Mouse (Mus musculus) stomach, postnatal 0 days (tissue): ENCODE measurements around the gene Rarres2.

Source experiments
- CTCF ChIP-seq: IDR thresholded peaks from 2 replicates; pipeline ENCODE4 v1.5.1; 2016; ENCODE audit warnings: antibody characterized with exemption, low read depth, mild to moderate bottlenecking, moderate library complexity
- EP300 ChIP-seq: optimal IDR thresholded peaks from 2 replicates; pipeline ENCODE3; 2016; ENCODE audit warnings: antibody characterized with exemption

DNA sequence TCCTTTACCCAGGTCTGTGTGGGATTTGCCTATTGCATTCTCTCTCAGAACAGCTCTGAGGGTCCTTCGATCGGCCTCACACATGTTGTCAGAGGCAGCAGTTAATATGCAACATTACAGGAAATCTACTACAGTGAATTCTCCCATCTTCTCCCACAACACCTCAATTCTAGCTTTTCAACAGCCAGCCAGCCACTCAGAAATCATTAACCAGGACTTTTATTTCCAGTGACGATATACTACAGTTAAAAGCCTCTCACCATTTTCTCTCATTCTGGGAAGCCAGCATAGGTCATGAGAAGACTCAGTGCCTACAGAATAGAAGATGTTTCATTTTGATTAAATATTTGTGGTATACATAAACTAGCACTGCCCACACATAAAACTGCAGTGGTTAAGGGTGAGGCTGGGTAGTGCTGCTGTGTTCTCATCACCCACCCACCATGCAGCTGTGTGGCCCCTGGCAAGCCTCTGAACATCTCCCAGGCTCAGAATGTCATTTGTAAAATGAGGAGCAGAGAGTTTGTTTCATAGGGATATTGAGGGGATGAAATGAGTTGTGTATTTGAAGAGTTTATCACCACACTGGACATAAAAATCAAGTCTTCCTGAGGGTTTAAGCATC, 18.7 kb upstream of the Rarres2 start:
- TF ChIP-seq CTCF (no peak), EP300 (no peak)
